Mouse (Mus musculus) forelimb bud, embryonic 11.5 days (tissue): ENCODE measurements around the gene Doc2b.
"Not testable (repeated sequence)": the region's sequence is repeated elsewhere in the genome, so short reads cannot be mapped to it uniquely, and the experiment has no call there.

Experiments used
- DNase-seq: peaks from one replicate; pipeline ENCODE4 v3.0.0-alpha.2; 2012; ENCODE audit warnings: low read depth, low spot score

Gene Doc2b

DNA sequence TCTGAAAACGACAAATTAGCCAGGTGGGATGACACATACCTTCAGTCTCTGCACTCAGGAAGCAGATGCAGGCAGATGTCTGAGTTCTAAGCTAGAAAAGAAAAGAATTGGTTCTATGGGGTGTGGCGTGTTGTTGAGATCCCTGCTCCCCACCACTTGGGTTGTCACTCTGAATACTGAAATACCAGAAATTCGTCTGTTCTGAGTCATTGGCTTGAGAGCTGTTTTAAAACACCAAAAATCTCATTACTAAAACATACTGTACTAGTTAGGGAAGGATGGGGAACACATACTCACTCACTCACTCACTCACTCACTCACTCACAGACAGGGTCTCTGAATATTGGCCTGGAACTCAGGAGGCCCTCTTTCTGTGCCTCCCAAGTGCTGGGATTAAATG is 58.9 kb downstream of the Doc2b start:
- no peak for DNase-seq

DNA sequence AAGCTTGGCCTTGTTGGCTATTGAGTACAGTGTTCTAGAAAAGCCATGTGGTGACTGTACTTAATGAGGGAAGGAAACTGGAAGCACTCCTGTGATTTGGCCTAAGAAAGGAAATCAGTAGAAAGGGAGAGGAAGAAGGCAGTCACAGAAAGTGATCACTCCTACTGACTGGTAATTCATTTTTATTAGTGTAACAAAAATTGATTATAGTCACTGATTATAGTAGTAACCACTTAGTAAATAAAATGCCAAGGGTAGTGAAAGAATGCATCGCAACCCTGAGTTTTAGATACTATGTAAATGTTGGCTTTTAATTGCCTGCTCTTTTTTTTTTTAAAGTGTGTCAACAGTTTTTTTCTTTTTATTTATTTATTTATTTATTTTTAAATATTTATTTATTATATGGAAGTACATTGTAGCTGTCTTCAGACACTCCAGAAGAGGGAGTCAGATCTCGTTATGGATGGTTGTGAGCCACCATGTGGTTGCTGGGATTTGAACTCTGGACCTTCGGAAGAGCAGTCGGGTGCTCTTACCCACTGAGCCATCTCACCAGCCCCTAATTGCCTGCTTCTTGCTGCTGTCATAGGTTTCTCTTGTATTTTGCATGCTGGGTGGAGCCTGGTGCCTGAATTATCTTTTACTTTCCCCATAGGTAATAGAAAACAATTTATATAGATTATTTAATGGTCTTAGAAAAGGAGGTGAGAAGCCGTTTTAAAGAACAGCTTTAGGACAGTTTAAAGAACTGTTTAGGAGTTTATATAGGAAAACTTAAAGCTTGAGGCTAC is 60.2 kb downstream of the Doc2b start:
- DNase-seq: no peak

DNA sequence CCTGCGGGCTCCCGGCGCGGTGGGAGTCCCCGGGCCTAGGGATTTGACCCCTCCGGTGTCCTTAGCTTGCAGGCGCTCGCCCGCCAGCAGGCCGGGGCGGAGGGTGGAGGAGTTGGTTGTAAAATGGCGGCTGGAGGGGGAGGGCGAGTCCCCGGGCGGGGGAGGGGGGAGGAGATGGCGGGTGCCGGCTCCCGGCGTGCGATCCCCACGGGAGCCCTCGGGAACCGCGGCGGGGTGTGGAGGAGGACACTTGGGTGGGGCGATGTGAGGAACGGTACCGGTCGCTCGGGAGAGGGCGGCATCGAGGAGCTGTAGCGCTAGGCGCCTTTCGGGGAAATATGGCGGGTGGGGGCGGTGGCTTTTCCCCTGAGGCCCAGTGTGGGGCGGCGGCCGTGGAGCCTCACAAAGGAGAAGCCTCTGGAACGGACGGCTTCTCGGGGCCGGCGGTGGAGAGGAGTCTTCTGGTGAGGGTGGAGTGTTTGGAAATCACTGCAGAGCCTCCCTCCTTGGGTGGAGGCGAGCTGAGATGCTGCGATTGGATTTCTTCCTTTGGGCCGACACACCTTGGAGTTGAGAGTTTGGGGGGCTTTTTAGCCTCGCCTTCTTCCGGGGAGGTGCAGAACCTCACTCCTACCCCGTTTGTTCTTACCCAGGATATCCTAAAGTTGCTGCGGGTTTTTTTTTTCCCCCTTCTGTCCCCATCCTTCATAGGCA is 62.5 kb downstream of the Doc2b start:
- DNase-seq: no peak

DNA sequence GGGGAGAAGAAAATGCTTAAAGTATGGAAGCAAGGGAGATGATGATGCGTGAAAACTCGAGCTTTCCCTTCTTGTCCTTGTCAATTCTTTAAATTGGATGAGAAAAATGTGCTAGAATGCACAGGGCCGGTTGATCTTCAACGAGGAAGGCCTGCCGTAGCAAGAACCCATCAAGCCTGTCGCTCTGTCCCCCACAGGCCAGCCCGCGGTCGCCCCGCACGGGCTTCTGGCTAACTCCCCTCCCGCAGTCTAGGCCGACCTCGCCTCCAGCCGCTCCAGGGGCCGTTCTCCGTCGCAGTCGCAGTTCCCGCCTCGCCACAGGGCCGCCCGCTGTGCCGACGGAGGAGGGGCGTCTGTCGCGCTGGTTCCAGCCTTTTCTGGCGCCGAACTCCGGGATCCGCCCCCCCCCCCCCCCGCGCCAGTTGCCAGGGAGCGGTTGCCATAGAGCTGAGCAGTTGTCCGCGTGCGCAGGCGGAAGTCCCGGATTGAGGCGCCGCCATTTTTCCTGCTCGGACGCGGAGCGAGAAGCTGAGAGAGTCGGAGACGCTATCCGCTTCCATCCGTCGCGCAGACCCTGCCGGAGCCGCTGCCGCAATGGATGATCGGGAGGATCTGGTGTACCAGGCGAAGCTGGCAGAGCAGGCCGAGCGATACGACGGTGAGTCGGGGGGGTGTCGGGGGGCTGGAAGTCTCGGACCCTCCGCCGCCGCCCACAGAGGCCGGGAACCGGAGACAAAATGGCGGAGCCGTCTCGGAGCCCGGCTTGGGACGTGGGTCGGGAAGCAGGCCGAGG is 63.2 kb downstream of the Doc2b start, which contains the start of gene Ywhae:
Gene Ywhae, plus strand, starts transcription at position 436 of the 793 bp plus-strand sequence.
- DNase-seq: peak; percentile 93

DNA sequence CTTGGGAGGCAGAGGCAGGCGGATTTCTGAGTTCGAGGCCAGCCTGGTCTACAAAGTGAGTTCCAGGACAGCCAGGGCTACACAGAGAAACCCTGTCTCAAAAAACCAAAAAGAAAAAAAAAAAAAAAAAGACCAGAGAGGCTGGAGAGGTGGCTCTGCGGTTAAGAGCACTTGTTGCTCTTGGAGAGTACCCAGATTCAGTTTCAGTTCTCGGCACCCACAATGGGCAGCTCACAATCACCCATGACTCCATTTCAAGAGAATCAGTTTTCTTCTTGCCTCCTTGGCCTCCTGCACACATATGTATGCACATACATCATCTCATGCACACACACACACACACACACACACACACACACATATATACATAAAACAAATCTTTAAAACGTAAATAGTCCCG is 68.2 kb downstream of the Doc2b start:
- DNase-seq: not testable (repeated sequence)

DNA sequence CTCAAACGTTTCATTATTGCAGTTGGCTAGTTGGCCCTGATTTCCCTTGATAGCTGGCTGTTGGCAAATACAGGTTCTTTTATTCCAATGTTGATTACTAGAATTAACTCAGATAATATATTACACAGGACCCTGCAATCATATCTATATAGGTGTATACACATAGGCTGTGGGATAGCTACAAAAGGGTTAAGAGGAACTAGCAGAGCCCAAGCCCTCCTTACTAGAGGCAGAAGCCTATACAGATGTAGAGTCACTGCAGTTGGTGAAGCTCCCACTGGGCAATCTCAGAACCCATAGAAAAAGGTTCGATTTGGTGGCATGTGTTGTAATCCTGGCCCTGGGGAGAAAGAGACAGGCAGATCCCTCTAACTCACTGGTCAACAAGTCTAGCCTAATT is 68.7 kb downstream of the Doc2b start:
- DNase-seq: no peak

DNA sequence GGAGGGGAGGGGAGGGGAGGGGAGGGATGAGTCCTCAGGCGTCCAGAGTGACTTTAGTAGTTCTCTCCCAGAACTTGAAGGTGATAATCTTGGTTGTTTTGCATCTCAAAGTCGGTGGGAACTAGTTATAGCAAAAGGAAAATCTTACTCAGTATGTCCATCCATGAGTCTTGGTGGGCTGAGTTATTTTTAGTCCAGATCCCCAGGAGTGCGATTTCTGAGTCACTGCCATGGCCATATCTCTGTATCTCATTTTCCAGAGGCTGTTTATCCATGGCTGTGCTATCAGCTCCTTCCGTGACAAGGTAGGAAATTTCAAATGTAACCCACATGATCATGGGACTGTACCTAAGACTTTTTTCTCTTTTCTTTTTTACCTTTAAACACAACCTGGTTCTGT is 73.5 kb downstream of the Doc2b start:
- no peak for DNase-seq
